Mouse (Mus musculus): ENCODE measurements around the gene Nop9.
A peak's percentile ranks its signal among the peaks of the same experiment; 100 is the strongest.

Gene Nop9

GRCm38 (mm10) chr14:55727889-55728685 is 17.4 kb upstream of the Nop9 start:
- DNase-seq (ENCODE audit: low spot score in 2 of 2) = no peak

GRCm38 (mm10) chr14:55730116-55730515 is 15.4 kb upstream of the Nop9 start:
- no peak for DNase-seq (ENCODE audit: low spot score in 2 of 2)

- no peak for DNase-seq (ENCODE audit: low spot score in 2 of 2)
Measured at GRCm38 (mm10) chr14:55730531-55731032, 14.9 kb upstream of the Nop9 start.

- DNase-seq (ENCODE audit: low spot score in 2 of 2) = no peak
Measured at GRCm38 (mm10) chr14:55733889-55734288, 11.6 kb upstream of the Nop9 start.

- DNase-seq (ENCODE audit: low spot score in 2 of 2) = no peak
Measured at GRCm38 (mm10) chr14:55734869-55735268, 10.6 kb upstream of the Nop9 start.

GRCm38 (mm10) chr14:55735334-55735733 is 10.2 kb upstream of the Nop9 start:
- no peak for DNase-seq (ENCODE audit: low spot score in 2 of 2)

- DNase-seq (ENCODE audit: low spot score in 2 of 2) = no peak
Measured at GRCm38 (mm10) chr14:55735758-55736157, 9.7 kb upstream of the Nop9 start.

GRCm38 (mm10) chr14:55737086-55737687 is 8.3 kb upstream of the Nop9 start:
- DNase-seq (ENCODE audit: low spot score in 2 of 2) = no peak

- peak; percentile 72 to 82 for DNase-seq (ENCODE audit: low spot score in 2 of 2)
Measured at GRCm38 (mm10) chr14:55743711-55744110, 1.8 kb upstream of the Nop9 start.

- DNase-seq (ENCODE audit: low spot score in 2 of 2) = no peak
Measured at GRCm38 (mm10) chr14:55745861-55746237, 356 bp downstream of the Nop9 start.

- no peak for DNase-seq (ENCODE audit: low spot score in 2 of 2)
Measured at GRCm38 (mm10) chr14:55747051-55747847, 1.8 kb downstream of the Nop9 start.

- DNase-seq (ENCODE audit: low spot score in 2 of 2) = no peak
Measured at GRCm38 (mm10) chr14:55757566-55757965, 12.1 kb downstream of the Nop9 start.

- no peak for DNase-seq (ENCODE audit: low spot score in 2 of 2)
Measured at GRCm38 (mm10) chr14:55758363-55758784, 12.9 kb downstream of the Nop9 start, which contains the start of gene Cideb. TSS of gene Cideb (minus strand) at chr14:55758458.

- DNase-seq (ENCODE audit: low spot score in 2 of 2) = peak; percentile 63 to 80
Measured at GRCm38 (mm10) chr14:55760156-55760555, 14.7 kb downstream of the Nop9 start.

GRCm38 (mm10) chr14:55761163-55761562 is 15.7 kb downstream of the Nop9 start, which contains the start of gene Ltb4r2:
TSS of gene Ltb4r2 (plus strand) at chr14:55761428.
- no peak for DNase-seq (ENCODE audit: low spot score in 2 of 2)

- DNase-seq (ENCODE audit: low spot score in 2 of 2) = no peak
Measured at GRCm38 (mm10) chr14:55762001-55762821, 16.7 kb downstream of the Nop9 start.

- no peak for DNase-seq (ENCODE audit: low spot score in 2 of 2)
Measured at GRCm38 (mm10) chr14:55763166-55763565, 17.7 kb downstream of the Nop9 start.

- no peak for DNase-seq (ENCODE audit: low spot score in 2 of 2)
Measured at GRCm38 (mm10) chr14:55765696-55766095, 20.2 kb downstream of the Nop9 start, which contains the start of gene Ltb4r1. TSS of gene Ltb4r1 (plus strand) at chr14:55765962.

- peak; percentile 45 to 57 for DNase-seq (ENCODE audit: low spot score in 2 of 2)
Measured at GRCm38 (mm10) chr14:55767519-55768414, 22.3 kb downstream of the Nop9 start.

- no peak for DNase-seq (ENCODE audit: low spot score in 2 of 2)
Measured at GRCm38 (mm10) chr14:55768555-55768954, 23.1 kb downstream of the Nop9 start.

Data from urinary bladder, adult 18-20 months (tissue).